Mouse (Mus musculus) forebrain, embryonic 12.5 days (tissue): ENCODE measurements at regions not wholly inside any gene's neighbourhood (a gene's known extent, or its start where the extent isn't known, plus 50 kb on each side); places are given as distances from the start of the nearest gene placed in this dataset.

Experiments used
- ATAC-seq: fragments of 200-750 bp; cut with Nextera tagmentation; 2 replicates; pipeline ENCODE4 v1.8.0; 2017; ENCODE audit warnings: moderate TSS enrichment; ENCODE audit not compliant: low FRiP score
- H3K27ac ChIP-seq: fragments of 300-500 bp; sonication (generic); 2 replicates; pipeline ENCODE4 v1.5.1; 2016; ENCODE audit warnings: mild to moderate bottlenecking
- H3K27me3 ChIP-seq: fragments of 300-500 bp; sonication (generic); 2 replicates; pipeline ENCODE4 v1.6.1; 2016; ENCODE audit warnings: mild to moderate bottlenecking
- H3K36me3 ChIP-seq: fragments of 300-500 bp; sonication (generic); replicated peaks from 2 replicates; pipeline ENCODE4 v1.6.1; 2016; ENCODE audit warnings: mild to moderate bottlenecking
- H3K4me1 ChIP-seq: fragments of 300-500 bp; sonication (generic); 2 replicates; pipeline ENCODE4 v1.6.1; 2016
- H3K4me2 ChIP-seq: fragments of 300-500 bp; sonication (generic); 2 replicates; pipeline ENCODE4 v1.6.1; 2016; ENCODE audit warnings: mild to moderate bottlenecking, moderate library complexity
- H3K4me3 ChIP-seq: fragments of 300-500 bp; sonication (generic); replicated peaks from 2 replicates; pipeline ENCODE4 v1.5.1; 2016; ENCODE audit warnings: mild to moderate bottlenecking
- H3K9ac ChIP-seq: fragments of 300-500 bp; sonication (generic); 2 replicates; pipeline ENCODE4 v1.6.1; 2016; ENCODE audit warnings: mild to moderate bottlenecking
- H3K9me3 ChIP-seq: fragments of 300-500 bp; sonication (generic); 2 replicates; pipeline ENCODE4 v1.6.1; 2016
- WGBS: fragments of 180-500 bp; shearing (Covaris S2); methylation state at CpG from one replicate; pipeline ENCODE4 v1.1.7; 2016; 5-methylcytosine and 5-hydroxymethylcytosine counted together

- Histone ChIP-seq H3K36me3 (no peaks in the 10 kb centered on the region), H3K9me3 (no peaks in the 10 kb centered on the region), H3K4me3 (no peak overlapping the region), H3K4me2 (no peak overlapping the region), H3K27ac (no peak overlapping the region), H3K9ac (no peak overlapping the region), H3K4me1 (peaks cover 11% of the 10 kb centered on the region), H3K27me3 (peaks cover 5% of the 10 kb centered on the region; the same call in 1 of the 2 replicates)
- WGBS: 69% methylated on average over 6 of the region's 6 CpGs
- no peak for ATAC-seq
These were observed 365.3 kb downstream of the Pbx1 start for GRCm38 (mm10) chr1:168066810-168067209.

GRCm38 (mm10) chr1:168068003-168068919 lies 363.8 kb downstream of the Pbx1 start:
- H3K9ac ChIP-seq: no peak overlapping the region
- no peak overlapping the region for H3K4me3 ChIP-seq
- no peak for ATAC-seq
- no peaks in the 10 kb centered on the region for H3K9me3 ChIP-seq
- H3K27me3 ChIP-seq: peaks cover 5% of the 10 kb centered on the region; the same call in 1 of the 2 replicates
- no peak overlapping the region for H3K4me2 ChIP-seq
- H3K27ac ChIP-seq: no peak overlapping the region
- H3K4me1 ChIP-seq: peaks cover 11% of the 10 kb centered on the region
- no peaks in the 10 kb centered on the region for H3K36me3 ChIP-seq
- 77% methylated on average over 9 of the region's 9 CpGs for WGBS

GRCm38 (mm10) chr1:168068920-168069590 lies 363.0 kb downstream of the Pbx1 start:
- no peak overlapping the region for H3K9ac ChIP-seq
- no peak overlapping the region for H3K27ac ChIP-seq
- no peaks in the 10 kb centered on the region for H3K9me3 ChIP-seq
- no peak overlapping the region for H3K4me3 ChIP-seq
- ATAC-seq: no peak
- 94% methylated on average over 1 of the region's 1 CpGs for WGBS
- no peak overlapping the region for H3K4me2 ChIP-seq
- H3K4me1 ChIP-seq: peaks cover 11% of the 10 kb centered on the region
- H3K36me3 ChIP-seq: no peaks in the 10 kb centered on the region
- H3K27me3 ChIP-seq: peaks cover 5% of the 10 kb centered on the region; the same call in 1 of the 2 replicates
